Mouse (Mus musculus): ENCODE data around the gene Lrrc36.

Gene Lrrc36

DNA sequence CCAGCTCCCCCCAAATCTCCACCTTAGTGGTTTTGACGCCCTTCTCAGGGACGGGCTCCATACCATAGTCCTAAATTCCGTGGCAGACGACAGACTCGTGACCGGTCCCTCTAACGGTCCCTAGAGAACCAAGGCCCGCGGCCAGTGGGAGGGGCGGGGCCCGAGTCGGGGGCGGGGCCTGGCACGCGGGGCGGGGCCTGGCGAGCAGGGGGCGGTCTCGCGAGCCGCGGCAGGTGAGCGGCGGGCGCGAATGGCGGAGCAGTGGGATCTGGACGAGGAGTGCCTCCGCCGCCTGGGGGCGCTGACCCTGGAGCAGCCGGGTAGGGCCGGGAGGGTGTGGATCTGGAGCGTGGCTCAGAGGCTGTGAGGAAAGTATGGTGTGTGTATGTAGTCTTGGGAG lies at the start of gene Lrrc36, which contains the start of gene Kctd19:
Gene Lrrc36 (plus strand): TSS at position 181 of the 400 bp plus-strand sequence.
Gene Kctd19 (minus strand): TSS at position 112 of the 400 bp plus-strand sequence.
- peak; percentile 51 for DNase-seq (ENCODE audit: low read depth)

- peak; percentile 46 for DNase-seq (ENCODE audit: low read depth)
These were observed 46.3 kb upstream of the Lrrc36 start for GRCm38 (mm10) chr8:105367107-105367506.

- DNase-seq (ENCODE audit: low read depth), result no peak
These were observed 40.9 kb upstream of the Lrrc36 start for GRCm38 (mm10) chr8:105372473-105372872.

DNA sequence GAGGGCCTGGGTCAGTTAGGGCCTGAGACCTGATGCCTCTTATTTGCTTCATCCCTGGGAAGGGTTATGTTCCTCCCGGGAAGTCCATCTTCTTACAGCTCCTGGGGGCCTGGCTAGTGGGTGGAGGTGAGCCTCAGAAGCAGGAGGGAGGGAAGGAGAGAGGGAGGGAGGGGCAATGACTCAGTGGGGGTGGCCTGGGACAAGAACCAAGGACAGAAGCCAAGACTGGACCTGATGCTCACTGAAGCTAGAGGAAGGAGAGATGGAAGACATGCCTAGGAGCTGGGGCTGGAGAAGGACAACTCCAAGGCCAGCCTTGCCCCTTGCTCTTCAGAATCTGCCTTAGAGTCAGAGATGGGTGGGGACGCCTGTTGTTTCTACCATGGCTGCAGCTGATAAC lies 40.3 kb upstream of the Lrrc36 start, which contains the start of gene Plekhg4:
Gene Plekhg4 (plus strand): TSS at position 243 of the 400 bp plus-strand sequence.
- no peak for DNase-seq (ENCODE audit: low read depth)

GRCm38 (mm10) chr8:105374513-105374966 lies 38.8 kb upstream of the Lrrc36 start:
- DNase-seq (ENCODE audit: low read depth), result peak; percentile 45

DNA sequence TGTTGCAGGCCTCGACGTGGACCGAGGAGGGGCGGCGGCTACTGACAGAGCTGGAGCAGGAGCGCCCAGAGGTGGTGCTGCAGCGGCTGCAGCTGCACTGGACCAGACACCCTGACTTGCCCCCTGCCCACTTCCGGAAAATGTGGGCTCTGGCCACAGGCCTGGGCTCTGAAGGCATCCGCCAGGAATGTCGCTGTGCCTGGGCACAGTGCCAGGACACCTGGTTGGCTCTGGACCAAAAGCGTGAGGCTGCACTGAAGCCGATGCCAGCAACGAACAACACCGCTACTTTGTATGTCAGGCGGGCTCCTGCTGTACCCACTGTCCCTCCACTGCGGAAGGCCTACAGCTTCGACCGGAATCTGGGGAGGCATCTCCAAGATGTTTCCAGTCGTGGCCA lies 34.7 kb upstream of the Lrrc36 start:
- DNase-seq (ENCODE audit: low read depth), result no peak

GRCm38 (mm10) chr8:105380308-105380707 lies 33.1 kb upstream of the Lrrc36 start:
- no peak for DNase-seq (ENCODE audit: low read depth)

DNA sequence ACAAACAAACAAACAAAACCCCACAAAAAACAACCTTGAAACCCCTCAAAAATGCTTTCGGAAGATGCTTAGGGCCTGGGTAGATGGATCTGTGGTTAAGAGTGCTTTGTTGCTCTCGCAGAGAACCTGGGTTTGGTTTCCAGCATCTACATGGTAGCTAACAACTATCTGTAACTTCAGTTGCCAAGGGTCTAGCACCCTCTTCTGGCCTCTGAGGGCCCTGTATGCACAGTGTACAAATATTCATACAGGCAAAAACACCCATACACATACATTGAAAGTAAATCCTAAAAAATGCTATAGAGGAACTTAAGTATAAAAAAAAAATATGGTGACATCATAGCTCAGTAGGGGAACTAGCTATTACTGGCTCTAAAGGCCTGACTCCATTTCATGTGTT lies 29.3 kb upstream of the Lrrc36 start:
- DNase-seq (ENCODE audit: low read depth), result peak; percentile 20

DNA sequence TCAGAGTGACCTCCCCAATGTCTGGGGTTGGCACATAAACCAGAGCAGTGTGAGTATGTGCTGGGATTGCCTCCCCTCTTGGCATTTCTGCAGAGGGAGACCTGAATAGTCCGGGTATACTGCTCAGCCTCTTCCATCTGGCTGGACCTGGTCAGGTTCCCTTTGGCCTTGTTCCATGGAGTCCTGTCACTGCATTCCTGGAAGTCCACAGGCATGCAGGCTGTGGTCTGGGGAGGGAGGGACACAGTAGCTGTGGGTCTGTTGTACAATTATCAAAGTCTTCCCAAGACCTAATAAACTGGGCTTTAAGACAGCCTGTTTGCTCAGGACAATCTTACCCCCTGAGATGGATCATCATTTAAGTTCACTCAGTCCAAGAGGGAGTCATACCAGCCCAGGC lies 26.2 kb upstream of the Lrrc36 start:
- no peak for DNase-seq (ENCODE audit: low read depth)

- DNase-seq (ENCODE audit: low read depth), result no peak
These were observed 24.3 kb upstream of the Lrrc36 start for GRCm38 (mm10) chr8:105389096-105389495.

DNA sequence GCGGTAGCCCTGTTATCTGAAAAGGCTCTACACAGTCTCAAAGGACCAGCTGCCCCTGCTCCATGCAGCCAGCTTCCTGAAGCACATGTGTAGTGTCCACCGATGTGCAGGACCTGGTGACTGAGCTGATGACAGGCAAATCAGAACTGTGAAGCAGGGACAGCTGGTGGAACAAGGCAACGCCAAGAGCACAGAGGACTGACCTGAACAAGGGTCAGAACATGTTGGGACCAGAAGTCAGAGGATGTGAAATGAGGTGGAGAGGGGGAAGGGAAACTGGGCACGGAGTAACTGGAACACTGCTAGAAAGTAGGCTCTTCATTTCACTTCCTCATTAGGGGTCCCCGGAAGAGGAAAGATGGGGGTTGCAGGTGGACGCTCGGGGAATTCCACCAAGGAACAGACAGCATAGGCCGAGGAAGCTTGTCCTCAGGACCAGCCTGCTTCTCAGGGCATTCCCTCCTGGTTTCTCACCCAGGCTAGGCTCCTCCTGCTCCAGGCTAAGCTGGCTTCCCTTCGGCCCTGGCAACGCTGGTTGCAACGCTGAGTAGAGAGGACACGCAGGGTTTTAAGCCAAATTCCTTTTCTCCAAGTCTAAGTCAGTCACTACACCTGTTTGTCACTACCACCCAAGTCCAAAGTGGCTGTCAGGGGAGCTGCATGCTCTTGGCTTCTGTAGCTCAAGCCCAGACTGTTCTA lies 20.1 kb upstream of the Lrrc36 start:
- no peak for DNase-seq (ENCODE audit: low read depth)

DNA sequence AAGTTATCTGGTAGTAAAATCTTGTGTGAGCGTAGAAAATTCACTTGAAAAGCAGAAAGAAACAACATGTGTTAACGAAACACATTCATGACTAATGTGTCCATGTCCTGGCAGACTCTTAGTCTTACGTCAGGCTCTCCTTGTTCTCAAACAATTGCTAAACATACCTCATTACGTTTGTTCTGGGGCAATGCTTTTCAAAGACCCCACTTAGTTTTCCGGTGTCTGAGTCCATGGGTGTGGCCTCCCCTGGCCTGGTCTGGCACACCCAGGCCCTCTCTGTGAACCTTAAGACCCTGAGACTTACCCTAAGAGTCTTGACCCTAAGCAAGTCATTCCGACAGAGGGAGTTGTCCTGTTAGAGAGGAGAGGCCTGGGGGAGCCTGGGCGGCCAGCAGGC lies 19.5 kb upstream of the Lrrc36 start:
- no peak for DNase-seq (ENCODE audit: low read depth)

GRCm38 (mm10) chr8:105397747-105398146 lies 15.6 kb upstream of the Lrrc36 start:
- DNase-seq (ENCODE audit: low read depth), result peak; percentile 50

- DNase-seq (ENCODE audit: low read depth), result no peak
These were observed 13.4 kb upstream of the Lrrc36 start for GRCm38 (mm10) chr8:105400016-105400415.

- DNase-seq (ENCODE audit: low read depth), result no peak
These were observed 9.9 kb upstream of the Lrrc36 start for GRCm38 (mm10) chr8:105403467-105403866.

- DNase-seq (ENCODE audit: low read depth), result no peak
These were observed 8.9 kb upstream of the Lrrc36 start for GRCm38 (mm10) chr8:105404496-105404895.

DNA sequence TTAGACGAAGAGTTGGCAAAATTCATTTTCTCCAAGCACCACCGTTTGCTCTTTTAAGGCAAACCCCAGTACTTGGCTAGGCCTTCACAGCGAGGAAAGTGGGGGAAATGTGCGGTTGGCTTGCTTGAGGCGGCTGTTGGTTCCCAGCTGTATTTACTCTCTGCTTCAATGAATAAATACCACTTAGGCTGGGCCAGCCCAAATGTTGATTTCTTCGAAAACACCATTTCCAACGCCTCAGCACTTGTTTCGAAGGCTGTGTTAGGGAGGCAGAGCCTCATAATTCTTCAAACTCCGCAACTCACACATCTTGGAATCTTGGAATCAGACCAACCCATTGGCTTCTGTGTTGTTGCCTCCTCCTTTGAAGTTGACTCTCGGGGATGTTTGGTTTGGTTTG lies 7.0 kb upstream of the Lrrc36 start:
- no peak for DNase-seq (ENCODE audit: low read depth)

- no peak for DNase-seq (ENCODE audit: low read depth)
These were observed 5.0 kb upstream of the Lrrc36 start for GRCm38 (mm10) chr8:105408331-105408730.

DNA sequence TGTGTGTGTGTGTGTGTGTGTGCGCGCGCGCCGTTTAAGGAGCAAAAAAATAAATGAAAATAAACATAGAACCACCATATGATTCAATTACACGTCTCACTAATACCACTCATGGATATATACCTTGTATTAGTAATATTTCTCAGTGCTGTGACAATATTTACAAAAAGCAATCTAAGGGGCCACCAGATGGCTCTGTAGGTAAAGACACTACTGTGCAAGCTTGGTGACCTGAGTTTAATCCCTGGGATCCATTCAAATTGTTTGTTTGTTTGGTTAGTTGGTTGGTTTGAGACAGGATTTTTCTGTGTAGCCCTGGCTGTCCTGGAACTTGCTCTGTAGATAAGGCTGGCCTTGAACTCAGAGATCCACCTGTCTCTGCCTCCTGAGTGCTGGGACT lies 3.4 kb upstream of the Lrrc36 start:
- no peak for DNase-seq (ENCODE audit: low read depth)

DNA sequence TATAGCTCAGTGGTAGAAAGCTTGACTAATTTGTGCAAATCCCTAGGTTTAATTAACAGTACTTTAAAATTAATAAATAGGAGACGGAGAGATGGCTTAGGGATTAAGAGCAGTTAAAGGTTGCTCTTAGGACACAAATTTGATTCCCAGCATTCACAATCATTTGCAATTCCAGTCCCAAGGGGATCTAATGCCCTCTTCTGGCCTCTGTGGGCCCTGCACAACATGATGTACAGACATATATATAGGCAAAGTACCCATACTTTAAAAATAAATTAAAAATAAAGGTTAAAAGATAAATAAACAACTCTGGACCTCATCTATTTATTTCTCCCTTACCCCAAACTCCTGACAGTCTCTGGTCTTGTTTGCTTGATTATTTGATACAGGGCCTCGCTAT lies 5.6 kb downstream of the Lrrc36 start:
- no peak for DNase-seq (ENCODE audit: low read depth)

DNA sequence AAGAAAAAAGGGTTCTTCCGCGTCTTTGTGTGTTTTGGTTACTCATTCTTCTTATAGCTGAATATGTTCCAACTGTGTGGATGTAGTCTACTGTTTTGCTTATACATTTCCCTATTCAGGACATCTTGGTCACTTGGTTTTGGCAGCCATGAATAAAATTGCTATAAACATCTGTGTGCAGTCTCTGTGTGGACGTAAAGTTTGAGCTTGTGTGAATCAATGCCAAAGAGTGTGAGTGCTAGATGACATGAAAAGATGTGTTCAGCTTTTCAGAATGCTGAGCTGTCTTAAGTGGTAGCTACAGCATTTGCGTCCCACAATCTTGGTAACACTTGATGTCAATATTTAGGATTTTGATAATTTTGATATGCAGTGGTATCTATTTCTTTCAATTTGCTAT lies 6.4 kb downstream of the Lrrc36 start:
- DNase-seq (ENCODE audit: low read depth), result no peak

DNA sequence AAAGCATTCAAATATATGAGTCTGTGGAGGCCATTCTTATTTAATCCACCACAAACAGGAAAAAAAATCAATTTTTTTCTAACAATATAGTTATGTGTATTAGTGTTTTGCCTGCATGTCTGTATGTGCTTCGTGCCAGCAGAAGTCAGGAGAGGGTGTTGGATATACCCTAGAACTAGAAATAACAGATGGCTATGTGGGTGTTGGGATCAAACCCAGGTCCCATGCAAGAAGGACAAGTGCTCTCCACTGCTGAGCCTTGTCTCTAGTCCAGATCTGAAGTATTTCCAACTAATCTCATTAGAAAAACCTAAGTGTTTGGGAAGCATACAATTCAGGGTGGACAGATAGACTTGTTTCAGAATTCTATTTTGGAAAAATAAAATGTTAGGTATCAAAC lies 8.6 kb downstream of the Lrrc36 start:
- DNase-seq (ENCODE audit: low read depth), result no peak

GRCm38 (mm10) chr8:105426878-105427277 lies 13.5 kb downstream of the Lrrc36 start:
- no peak for DNase-seq (ENCODE audit: low read depth)

All from induced T-regulatory cell, adult 2 months (primary cell).